Mouse (Mus musculus) E14TG2a.4 (cell line): ENCODE measurements around the gene Nkx3-2.

Source experiments
- H3K27me3 ChIP-seq: 2 replicates; pipeline ENCODE4 v1.6.1; 2014; ENCODE audit warnings: low read length, control low read depth; ENCODE audit not compliant: insufficient read depth
- H3K36me3 ChIP-seq: 2 replicates; pipeline ENCODE4 v1.6.1; 2014; ENCODE audit warnings: low read length, control low read depth; ENCODE audit not compliant: insufficient read depth
- H3K4me1 ChIP-seq: replicated peaks from 2 replicates; pipeline ENCODE4 v1.6.1; 2014; ENCODE audit warnings: low read depth, low read length, control low read depth
- H3K4me3 ChIP-seq: replicated peaks from 2 replicates; pipeline ENCODE4 v1.5.1; 2014; ENCODE audit warnings: mild to moderate bottlenecking, low read length
- H3K9me3 ChIP-seq: 2 replicates; pipeline ENCODE4 v1.6.1; 2014; ENCODE audit warnings: low read length, control low read depth
- CTCF ChIP-seq: conservative IDR thresholded peaks from 2 replicates; pipeline ENCODE4 v1.5.1; 2014; ENCODE audit warnings: low read length
- NANOG ChIP-seq: IDR thresholded peaks from 2 replicates; pipeline ENCODE4 v1.6.1; 2014; ENCODE audit warnings: borderline replicate concordance, low read length, mixed read lengths
- POU5F1 ChIP-seq: IDR thresholded peaks from 2 replicates; pipeline ENCODE4 v1.6.1; 2014; ENCODE audit warnings: low read length, borderline replicate concordance

The Nkx3-2 gene

DNA sequence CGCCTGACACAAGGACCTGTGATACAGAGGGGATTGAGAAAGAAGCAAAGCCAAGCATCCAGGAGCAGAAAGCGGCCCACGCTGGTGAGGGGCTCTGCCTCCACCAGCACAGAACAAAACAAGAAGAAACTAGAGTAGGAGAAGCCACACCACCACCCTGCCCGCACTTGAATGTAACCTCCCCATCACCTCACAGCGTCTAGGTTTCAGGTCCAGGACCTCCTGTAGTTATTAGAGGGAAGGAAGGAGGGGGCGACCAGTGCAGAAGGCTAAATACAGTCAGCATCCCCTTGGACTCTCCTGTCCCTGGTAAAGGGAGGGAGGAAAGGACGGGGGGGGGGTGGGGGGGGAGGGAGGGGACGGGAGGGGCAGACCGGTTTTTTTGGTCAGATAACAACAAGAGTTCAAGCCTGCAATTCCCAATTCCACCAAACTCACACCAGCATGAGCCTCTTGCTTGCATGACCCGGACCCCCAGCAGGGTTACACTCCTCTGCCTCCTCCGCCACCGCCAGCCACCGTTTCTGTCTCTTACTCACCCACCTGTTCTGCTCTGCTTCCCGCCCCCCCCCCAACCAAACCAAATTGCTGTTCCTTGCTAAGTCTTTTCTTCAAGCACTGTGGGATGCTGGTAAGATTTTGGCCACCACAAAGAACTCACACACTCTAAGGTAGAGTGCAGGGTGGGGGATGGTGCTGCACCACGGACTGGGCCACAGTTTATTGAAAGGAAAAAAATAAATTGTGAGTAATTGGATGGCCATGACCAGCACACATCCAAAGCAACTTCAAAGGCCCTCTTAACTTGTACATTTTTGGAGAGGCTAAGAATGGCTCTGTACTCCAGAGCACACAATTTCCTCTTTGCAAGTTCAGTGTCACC is 19.2 kb downstream of the Nkx3-2 start:
- TF ChIP-seq POU5F1 (no peak), NANOG (no peak), CTCF (no peak)
- no peak overlapping the region for H3K4me3 ChIP-seq
- H3K4me1 ChIP-seq, result peaks cover 45% of the 10 kb centered on the region
- peaks cover 47% of the 10 kb centered on the region for H3K27me3 ChIP-seq
- no peaks in the 10 kb centered on the region for H3K9me3 ChIP-seq
- H3K36me3 ChIP-seq, result no peaks in the 10 kb centered on the region

DNA sequence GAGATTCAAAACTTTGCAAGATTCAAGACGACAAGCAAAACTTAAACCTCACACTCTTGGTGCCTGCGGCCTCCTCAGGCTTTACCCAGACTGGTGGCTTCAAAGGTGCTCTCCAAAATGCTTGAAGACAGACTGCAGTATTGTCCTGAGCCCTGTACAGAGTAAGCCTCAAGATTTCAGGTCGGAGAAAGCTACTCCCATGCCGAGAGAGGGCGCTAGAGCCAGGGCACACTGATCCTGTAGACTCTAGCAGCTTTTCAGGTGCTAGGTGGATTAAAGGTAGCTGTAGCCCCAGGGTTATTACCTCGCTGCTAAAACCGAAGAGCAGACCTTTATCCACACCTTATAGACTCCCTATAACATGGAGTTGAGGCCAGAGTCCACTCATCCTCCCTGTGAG is 20.1 kb downstream of the Nkx3-2 start:
- no peak overlapping the region for H3K4me3 ChIP-seq
- no peaks in the 10 kb centered on the region for H3K36me3 ChIP-seq
- peaks cover 44% of the 10 kb centered on the region for H3K4me1 ChIP-seq
- TF ChIP-seq NANOG (no peak), CTCF (peak; percentile 67), POU5F1 (no peak)
- H3K27me3 ChIP-seq, result peaks cover 38% of the 10 kb centered on the region
- no peaks in the 10 kb centered on the region for H3K9me3 ChIP-seq

DNA sequence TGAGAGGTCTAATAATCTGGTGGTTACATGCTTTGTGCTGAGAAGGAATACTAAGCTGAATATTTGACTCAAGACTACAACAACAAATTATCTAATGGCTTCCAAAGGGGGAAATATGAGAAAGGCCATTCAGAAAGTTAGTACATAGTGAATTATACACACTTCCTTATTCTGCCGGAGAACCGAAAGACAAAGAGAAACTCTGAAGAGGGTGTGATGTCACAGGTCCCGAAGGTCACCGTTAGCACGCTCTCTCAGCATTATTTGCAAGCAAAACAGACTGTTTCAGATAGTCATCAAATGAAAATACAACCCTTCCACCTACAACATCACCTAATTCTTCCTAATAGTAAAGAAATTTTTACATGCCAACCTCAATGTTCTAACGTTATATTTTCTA is 25.5 kb downstream of the Nkx3-2 start:
- peaks cover 15% of the 10 kb centered on the region for H3K4me1 ChIP-seq
- H3K9me3 ChIP-seq, result no peaks in the 10 kb centered on the region
- H3K36me3 ChIP-seq, result no peaks in the 10 kb centered on the region
- no peak overlapping the region for H3K4me3 ChIP-seq
- TF ChIP-seq CTCF (no peak), POU5F1 (no peak), NANOG (no peak)
- H3K27me3 ChIP-seq, result 0 out of 2 replicates have a peak, but pooled peaks cover under 1% of the 10 kb centered on the region

DNA sequence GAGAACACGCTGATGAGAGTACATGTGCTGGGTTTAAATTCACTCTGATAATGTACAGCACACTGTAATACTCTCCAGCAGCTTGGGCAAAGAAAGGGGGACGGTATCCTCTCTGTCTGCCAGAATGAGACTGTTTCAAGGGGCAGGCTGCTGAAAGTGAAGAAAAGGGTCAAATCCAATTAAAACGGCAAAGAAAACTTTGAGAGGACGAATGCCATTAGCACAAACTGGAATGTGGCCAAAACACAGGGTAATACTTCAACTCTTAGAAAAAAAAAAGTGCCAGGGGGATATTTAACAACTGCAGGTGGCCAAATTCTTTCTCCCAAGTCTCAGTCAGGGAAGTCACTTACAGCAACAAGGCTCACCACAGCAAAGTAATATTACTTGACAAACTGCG is 27.3 kb downstream of the Nkx3-2 start:
- Histone ChIP-seq H3K9me3 (no peaks in the 10 kb centered on the region), H3K27me3 (no peaks in the 10 kb centered on the region), H3K4me1 (peaks cover 12% of the 10 kb centered on the region), H3K4me3 (no peak overlapping the region), H3K36me3 (no peaks in the 10 kb centered on the region)
- TF ChIP-seq NANOG (no peak), POU5F1 (no peak), CTCF (no peak)

DNA sequence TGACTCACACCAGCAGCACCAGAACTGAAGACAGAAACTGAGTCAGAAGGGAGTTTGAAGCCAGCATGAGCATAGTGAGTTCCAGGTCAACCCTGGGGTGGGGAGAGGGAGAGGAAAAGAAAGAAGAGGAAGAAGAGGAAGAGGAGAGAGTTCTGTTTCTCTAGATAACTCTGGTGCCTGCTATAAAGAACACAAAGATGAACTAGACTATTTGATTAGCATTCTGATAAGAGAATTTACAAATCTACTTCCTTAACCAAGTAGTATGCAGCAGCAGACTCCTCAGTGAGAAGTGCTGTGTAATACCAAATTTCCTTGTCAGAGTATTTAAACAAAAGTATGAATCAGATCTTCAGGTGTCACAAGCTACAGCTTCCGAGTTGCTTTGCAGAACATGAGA is 37.3 kb downstream of the Nkx3-2 start:
- Histone ChIP-seq H3K27me3 (peaks cover 3% of the 10 kb centered on the region; the same call in 1 of the 2 replicates), H3K4me1 (no peaks in the 10 kb centered on the region), H3K4me3 (no peak overlapping the region), H3K36me3 (no peaks in the 10 kb centered on the region), H3K9me3 (no peaks in the 10 kb centered on the region)
- TF ChIP-seq NANOG (no peak), CTCF (no peak), POU5F1 (no peak)

DNA sequence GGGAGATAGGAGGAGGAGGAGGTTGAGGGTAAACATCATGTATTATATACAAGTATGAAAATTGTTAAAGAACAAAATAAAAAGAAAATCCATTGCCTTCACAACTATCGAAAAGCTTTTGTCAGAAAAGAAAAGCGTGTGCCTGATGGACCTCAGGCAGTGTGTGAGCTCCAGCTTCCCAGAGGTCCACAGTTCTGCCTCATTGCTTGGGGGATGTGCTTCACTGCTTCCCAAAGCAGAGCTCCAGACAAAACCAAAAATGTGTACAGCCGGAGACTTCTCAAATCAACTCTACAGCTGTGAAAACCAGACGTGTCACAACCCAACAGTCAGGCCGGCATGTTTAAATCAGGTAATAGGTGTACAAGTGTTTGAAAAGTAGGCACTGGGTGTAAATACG is 38.7 kb downstream of the Nkx3-2 start:
- H3K4me3 ChIP-seq, result no peak overlapping the region
- H3K9me3 ChIP-seq, result no peaks in the 10 kb centered on the region
- H3K27me3 ChIP-seq, result peaks cover 3% of the 10 kb centered on the region; the same call in 1 of the 2 replicates
- no peaks in the 10 kb centered on the region for H3K4me1 ChIP-seq
- no peaks in the 10 kb centered on the region for H3K36me3 ChIP-seq
- TF ChIP-seq CTCF (no peak), NANOG (no peak), POU5F1 (no peak)
